Mouse (Mus musculus) small intestine, adult 2 months (tissue): ENCODE results near the gene Gne. TPM values are rescaled to one million over a fixed set of nuclear protein-coding genes. Genes with fewer than 3 reads are reported as not detected.

Source experiments
- H3K27ac ChIP-seq: fragments of 200-500 bp; 2 replicates; pipeline ENCODE4 v1.5.1; 2012; ENCODE audit warnings: low read depth, low read length, control low read depth, inconsistent platforms; ENCODE audit not compliant: insufficient read depth
- H3K27me3 ChIP-seq: fragments of 200-500 bp; 2 replicates; pipeline ENCODE4 v1.6.1; 2012; ENCODE audit warnings: mild to moderate bottlenecking, moderate library complexity, low read length, inconsistent platforms; ENCODE audit not compliant: control insufficient read depth, insufficient read depth
- H3K36me3 ChIP-seq: fragments of 200-500 bp; 2 replicates; pipeline ENCODE4 v1.6.1; 2012; ENCODE audit warnings: mild to moderate bottlenecking, low read length, control low read depth, inconsistent platforms; ENCODE audit not compliant: control insufficient read depth, insufficient read depth
- H3K4me1 ChIP-seq: fragments of 200-500 bp; 2 replicates; pipeline ENCODE4 v1.6.1; 2012; ENCODE audit warnings: low read length, inconsistent platforms, mixed read lengths; ENCODE audit not compliant: control insufficient read depth, insufficient read depth, insufficient read length
- H3K4me3 ChIP-seq: fragments of 200-500 bp; 2 replicates; pipeline ENCODE4 v1.5.1; 2012; ENCODE audit warnings: low read depth, mild to moderate bottlenecking, control low read depth, inconsistent platforms, low read length, moderate library complexity
- CTCF ChIP-seq: fragments of 200-500 bp; IDR thresholded peaks from 2 replicates; pipeline ENCODE4 v1.5.1; 2012; ENCODE audit warnings: low read depth, mild to moderate bottlenecking, control low read depth, inconsistent platforms, low read length, moderate library complexity, mixed read lengths; ENCODE audit not compliant: insufficient replicate concordance, insufficient read length; ENCODE audit errors: extremely low read depth
- POLR2A ChIP-seq: fragments of 200-500 bp; IDR thresholded peaks from 2 replicates; pipeline ENCODE4 v1.6.1; 2012; ENCODE audit warnings: low read depth, mild to moderate bottlenecking, control low read depth, inconsistent platforms, low read length, moderate library complexity
- WGBS: fragments of 180-500 bp; shearing (Covaris S2); methylation state at CpG from one replicate; pipeline ENCODE4 v1.1.7; 2018; 5-methylcytosine and 5-hydroxymethylcytosine counted together
- polyA plus RNA-seq: library from polyadenylated mRNA; depleted of rRNA; stranded (reverse); fragments of >200 nt; gene quantifications from 2 replicates; pipeline ENCODE4 v1.2.3, GENCODE M21; 2012; rRNA removed

Gne gene
- polyA plus RNA-seq: 26.9 and 40.6 TPM in 2 replicates

DNA sequence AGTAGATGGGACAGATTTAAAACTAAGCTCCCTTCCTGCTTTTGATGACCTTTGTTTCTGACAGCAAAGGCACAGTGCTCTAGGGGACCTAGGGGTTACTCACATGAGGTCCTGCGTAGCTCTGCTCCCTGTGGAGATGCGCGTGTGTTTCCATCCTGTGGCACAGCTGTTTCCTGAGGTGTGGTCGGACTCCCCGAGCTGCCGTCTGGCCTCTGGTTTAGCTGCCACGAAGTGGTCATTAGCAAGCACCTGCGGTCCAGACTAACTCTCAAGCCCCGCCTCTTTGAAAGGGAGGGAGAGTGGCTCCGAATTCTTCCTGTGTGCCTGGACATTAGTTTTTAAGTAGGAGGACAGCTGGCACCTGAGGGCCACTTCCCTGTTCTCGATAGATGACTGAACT lies at the start of gene Gne:
Gene Gne, minus strand, starts transcription at position 233 of the 400 bp plus-strand sequence.
- Histone ChIP-seq H3K4me3 (peak within 1 kb of the TSS; percentile 53), H3K36me3 (no peaks in the 10 kb centered on the region), H3K4me1 (no peaks in the 10 kb centered on the region)

DNA sequence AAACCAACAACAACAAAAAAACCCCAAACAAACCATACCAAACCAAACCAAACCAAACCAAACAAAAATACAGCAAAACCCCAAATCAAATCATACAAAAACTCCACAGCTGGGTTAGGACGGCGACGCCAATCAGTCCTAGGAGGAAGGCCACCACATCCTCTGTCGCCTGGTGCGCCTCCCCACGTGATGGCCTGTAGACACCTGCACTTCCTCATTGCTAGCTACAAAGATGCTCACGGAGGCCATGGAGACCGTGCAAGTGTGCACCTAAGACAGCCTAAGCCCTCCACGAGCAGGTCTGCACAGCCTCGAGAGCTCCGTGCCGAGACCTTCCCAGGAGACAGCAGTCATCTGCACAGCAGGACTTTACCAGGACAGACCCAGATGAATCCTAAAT lies 42.8 kb upstream of the Gne start:
- Histone ChIP-seq H3K4me3 (no peak overlapping the region), H3K4me1 (no peaks in the 10 kb centered on the region), H3K36me3 (peaks cover 37% of the 10 kb centered on the region), H3K27me3 (no peaks in the 10 kb centered on the region), H3K27ac (no peak overlapping the region)
- whole genome bisulfite sequencing: 90% methylated on average over 12 of the region's 12 CpGs
- no peak for TF ChIP-seq CTCF
- no peak for TF ChIP-seq POLR2A

More for the DNA sequence above, at the start of gene Gne:
- TF ChIP-seq CTCF: no peak
- TF ChIP-seq POLR2A: peak; percentile 32; the same call in 1 of the 2 replicates
- Histone ChIP-seq H3K27me3 (no peaks in the 10 kb centered on the region), H3K27ac (peak within 1 kb of the TSS; percentile 18)
- 2% methylated on average over 11 of the region's 11 CpGs for WGBS

DNA sequence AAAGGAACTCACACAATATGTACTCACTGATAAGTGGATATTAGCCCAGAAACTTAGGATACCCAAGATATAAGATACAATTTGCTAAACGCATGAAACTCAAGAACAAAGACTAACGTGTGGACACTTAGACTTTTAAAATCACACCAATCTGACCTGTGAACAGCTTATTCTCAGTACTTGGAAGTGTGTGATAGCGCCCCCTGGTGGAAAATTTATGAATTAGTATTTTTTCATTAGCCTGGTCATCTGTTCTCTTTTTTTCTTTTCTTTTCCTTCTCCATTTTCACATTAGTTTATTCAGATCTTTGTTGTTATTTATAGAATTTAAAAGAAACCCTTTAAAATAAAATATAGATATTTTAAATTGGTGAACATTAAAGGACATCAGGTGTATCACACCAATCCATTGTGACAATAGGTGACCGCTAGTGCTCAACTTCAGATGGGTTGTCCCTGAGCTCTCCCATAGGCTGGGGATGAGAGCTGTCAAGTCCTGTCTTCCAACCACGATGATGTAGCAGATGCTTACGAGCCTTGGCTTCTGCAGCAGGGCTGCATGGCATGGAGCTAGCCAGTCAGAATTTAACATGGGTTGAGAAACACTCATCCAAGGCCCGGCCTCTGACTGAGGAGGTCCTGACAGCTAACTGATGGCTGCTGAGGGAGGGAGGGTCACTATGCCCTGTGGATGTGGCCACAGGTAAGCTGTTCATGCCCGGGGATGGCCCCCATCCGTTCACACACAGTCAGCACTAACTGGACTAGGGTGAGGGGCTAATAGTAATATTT lies 35.6 kb upstream of the Gne start:
- H3K36me3 ChIP-seq: no peaks in the 10 kb centered on the region
- no peaks in the 10 kb centered on the region; the same call in 1 of the 2 replicates for H3K4me1 ChIP-seq
- no peak overlapping the region for H3K4me3 ChIP-seq
- TF ChIP-seq CTCF (no peak), POLR2A (no peak)
- 45% methylated on average over 9 of the region's 9 CpGs for WGBS
- H3K27me3 ChIP-seq: no peaks in the 10 kb centered on the region
- no peak overlapping the region for H3K27ac ChIP-seq

DNA sequence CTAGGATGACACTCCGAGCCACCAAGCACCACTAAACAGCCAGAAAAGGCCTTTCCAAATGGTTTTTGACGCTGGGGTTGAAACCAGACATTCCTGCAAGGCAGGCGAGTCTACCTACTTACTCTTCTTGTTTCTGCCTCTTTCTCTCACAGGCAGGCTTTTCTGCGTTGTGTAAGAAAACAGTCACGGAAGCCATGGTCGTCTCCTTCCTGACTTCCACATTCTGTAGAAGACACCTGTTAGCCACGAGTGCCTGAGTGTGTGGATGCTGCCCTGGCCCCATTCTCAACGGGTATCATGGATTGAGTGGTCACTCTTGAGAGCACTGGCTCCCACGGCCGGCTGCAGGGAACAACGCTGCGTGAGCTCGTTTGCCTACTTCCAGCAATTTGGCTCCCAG lies 31.1 kb upstream of the Gne start:
- Histone ChIP-seq H3K4me3 (no peak overlapping the region), H3K27me3 (no peaks in the 10 kb centered on the region), H3K27ac (no peak overlapping the region), H3K4me1 (peaks cover 6% of the 10 kb centered on the region), H3K36me3 (no peaks in the 10 kb centered on the region)
- TF ChIP-seq CTCF (no peak), POLR2A (no peak)
- 89% methylated on average over 13 of the region's 13 CpGs for WGBS

DNA sequence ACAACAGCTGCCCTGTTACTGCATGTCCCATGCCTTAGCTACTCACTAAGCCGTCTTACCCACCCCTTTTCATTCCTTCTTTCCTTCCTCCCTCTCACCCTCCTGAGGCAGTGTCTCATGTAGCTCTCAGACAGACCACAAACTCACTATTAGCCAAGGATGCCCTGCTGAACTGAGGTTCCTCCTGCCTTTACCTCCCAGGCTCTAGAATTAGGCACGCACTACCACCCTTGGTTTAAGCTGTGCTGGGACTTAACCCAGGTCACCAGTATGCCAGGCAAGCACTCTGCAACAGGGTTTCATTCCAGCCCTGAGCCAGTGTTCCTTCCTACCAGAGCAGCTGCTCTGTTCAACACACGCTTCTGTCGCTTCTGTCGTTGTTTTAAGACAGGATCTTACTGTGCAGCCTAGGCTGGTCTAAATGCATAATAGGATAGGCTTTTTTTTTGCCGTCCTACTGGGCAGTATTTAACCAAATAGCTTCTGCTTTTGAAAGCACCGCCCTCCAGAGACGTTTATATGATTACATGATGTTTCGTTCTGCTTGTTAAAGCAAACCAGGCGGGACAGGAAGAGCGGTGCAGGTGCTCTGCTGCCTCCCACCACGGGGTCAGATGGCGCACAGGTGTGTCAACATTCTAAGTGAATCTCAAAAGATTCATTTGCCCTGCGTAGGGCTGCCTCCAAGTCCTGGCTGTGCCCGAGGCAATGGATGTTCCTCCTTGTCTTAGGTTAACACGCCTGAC lies 29.6 kb upstream of the Gne start:
- WGBS: 7% methylated on average over 16 of the region's 16 CpGs
- peak overlapping the region; percentile 14; the same call in 1 of the 2 replicates for H3K27ac ChIP-seq
- TF ChIP-seq CTCF: no peak
- no peak for TF ChIP-seq POLR2A

DNA sequence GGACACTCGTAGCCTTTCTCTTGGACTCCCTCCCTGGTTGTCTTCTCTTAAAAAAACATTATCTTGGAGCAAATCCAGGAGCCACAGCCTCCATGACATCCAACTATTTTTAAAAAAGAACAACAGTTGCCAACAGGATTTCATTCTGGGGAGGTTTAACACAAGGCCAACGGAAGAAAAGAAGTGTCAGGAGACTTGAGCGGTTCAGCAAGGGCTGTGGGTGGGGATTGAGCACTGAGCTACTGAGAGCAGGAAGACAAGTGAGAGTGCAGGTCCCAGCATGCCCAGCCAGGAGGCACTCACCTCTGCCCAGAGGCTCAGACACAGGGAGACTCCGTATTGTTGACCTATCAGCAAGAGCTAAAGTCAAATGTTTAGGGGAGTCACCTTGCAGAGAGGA lies 28.8 kb upstream of the Gne start:
- Histone ChIP-seq H3K4me3 (no peak overlapping the region), H3K36me3 (no peaks in the 10 kb centered on the region), H3K4me1 (peaks cover 7% of the 10 kb centered on the region), H3K27me3 (no peaks in the 10 kb centered on the region), H3K27ac (no peak overlapping the region)
- TF ChIP-seq CTCF: no peak
- TF ChIP-seq POLR2A: no peak
- 28% methylated on average over 4 of the region's 4 CpGs for WGBS

More for the DNA sequence above, 29.6 kb upstream of the Gne start:
- Histone ChIP-seq H3K4me1 (peaks cover 6% of the 10 kb centered on the region), H3K27me3 (no peaks in the 10 kb centered on the region), H3K4me3 (peak overlapping the region; percentile 19), H3K36me3 (no peaks in the 10 kb centered on the region)

DNA sequence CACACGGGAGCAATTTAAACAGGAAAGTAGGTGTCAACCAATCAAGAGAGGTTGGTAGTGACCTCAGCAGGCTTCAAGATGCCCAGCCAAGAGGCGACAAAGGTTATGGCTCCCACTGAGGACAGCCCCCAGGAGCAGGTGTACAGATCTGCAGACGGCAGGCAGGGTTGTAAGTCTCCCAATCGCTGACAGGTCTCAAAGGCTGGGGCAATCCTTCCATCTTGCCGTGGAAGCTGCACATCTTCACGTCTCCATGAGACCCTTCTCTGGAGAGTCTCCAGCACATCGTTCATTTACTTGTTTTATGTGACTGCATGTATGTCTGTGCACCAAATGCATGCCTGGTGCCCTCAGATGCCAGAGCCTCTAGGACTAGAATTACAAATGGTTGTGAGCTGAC lies 26.8 kb upstream of the Gne start:
- no peaks in the 10 kb centered on the region for H3K36me3 ChIP-seq
- no peak overlapping the region for H3K4me3 ChIP-seq
- peaks cover 19% of the 10 kb centered on the region for H3K4me1 ChIP-seq
- no peaks in the 10 kb centered on the region for H3K27me3 ChIP-seq
- TF ChIP-seq POLR2A (no peak), CTCF (no peak)
- no peak overlapping the region for H3K27ac ChIP-seq
- 43% methylated on average over 7 of the region's 7 CpGs for WGBS
